Mouse (Mus musculus) adrenal gland, postnatal 4 days (tissue): ENCODE measurements around the gene Kcnrg. TPM values are rescaled to one million over a fixed set of nuclear protein-coding genes. Genes with fewer than 3 reads are reported as not detected.
A peak's percentile ranks its signal among the peaks of the same experiment; 100 is the strongest.
"Not testable (repeated sequence)": the region's sequence is repeated elsewhere in the genome, so short reads cannot be mapped to it uniquely, and the experiment has no call there.

Experiments
- DNase-seq, 2 experiments: peaks; one replicate each; pipeline ENCODE4 v3.0.0; 2021 to 2022; ENCODE audit warnings: low spot score in 2 of 2, mixed read lengths in 2 of 2
- long read RNA-seq, 2 experiments: library from polyadenylated mRNA; stranded (forward); transcript quantifications; one replicate each; pipeline ENCODE4 v2.0.0; 2021
- total RNA-seq, 2 experiments: library from RNA; stranded (reverse); gene quantifications; 2 replicates each; pipeline ENCODE4 v1.2.3; 2021

The Kcnrg gene
- total RNA-seq: under 1 TPM; 0.51 to 0.87 TPM
- long read RNA-seq, experiment 1: 0 reads
- long read RNA-seq, experiment 2: 0 reads

DNA sequence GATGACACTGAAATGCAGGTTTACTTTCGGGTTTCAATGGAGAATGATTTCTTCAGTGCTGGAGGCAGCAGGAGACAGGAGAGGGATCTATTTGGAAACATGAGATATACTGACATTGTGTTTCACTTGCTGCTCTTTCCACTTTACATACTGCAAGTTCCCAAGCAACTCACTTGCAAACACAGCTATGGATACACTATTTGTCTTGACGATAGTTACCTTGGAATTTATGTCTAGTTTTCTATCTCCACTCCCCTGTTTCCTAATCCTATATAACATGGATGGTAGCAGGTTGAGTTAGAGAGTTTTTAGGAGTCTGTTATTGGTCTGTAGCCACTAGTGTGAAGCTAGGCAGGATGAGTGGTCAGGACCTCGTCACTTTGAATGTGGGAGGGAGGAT is at the start of gene Kcnrg:
Gene Kcnrg, plus strand, starts transcription at position 301 of the 400 bp plus-strand sequence.
- DNase-seq: no peak

DNA sequence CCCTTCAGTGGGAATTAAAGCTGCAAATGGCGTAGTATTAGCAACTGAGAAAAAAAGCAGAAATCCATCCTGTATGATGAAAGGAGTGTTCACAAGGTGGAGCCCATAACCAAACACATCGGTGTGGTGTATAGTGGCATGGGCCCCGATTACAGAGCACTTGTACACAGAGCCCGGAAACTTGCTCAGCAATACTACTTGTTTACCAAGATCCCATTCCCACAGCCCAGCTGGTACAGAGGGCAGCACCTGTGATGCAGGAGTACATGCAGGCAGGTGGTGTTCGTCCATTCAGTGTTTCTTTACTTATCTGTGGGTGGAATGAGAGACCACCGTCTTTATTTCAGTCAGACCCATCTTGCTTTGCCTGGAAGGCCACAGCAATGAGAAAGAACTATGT is 48.4 kb upstream of the Kcnrg start:
- DNase-seq: no peak

DNA sequence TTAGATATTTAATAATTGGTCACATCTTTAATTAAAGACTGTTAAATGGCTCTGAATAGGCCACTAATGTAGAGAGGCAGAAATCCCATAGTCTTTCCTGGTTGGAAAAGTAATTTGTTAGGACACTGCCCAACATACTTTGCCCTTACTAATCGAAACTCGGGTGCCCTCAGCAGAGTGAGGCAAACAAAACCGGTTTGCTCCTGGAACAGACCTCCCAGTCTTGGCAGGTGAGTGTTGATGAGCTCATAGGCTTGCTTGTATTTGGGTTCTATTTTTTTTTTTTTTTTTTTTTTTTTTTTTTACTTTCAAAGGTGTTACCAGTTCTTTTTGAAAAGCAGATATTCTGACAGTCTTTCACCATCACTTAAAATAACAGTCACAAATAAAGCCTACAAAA is 47.4 kb upstream of the Kcnrg start:
- DNase-seq: no peak

DNA sequence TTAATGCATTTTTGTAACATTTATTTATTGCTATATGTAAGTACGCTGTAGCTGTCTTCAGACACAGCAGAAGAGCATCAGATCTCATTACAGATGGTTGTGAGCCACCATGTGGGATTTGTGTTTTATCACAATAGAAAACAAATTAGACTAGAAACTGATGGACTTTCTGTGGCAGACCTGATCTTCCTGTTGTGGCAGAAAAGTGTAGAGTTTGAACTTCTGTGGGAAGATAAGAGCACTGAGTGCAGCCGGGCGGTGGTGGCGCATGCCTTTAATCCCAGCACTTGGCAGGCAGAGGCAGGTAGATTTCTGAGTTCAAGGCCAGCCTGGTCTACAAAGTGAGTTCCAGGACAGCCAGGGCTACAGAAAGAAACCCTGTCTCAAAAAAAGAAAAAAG is 41.0 kb upstream of the Kcnrg start:
- not testable (repeated sequence) for DNase-seq

GRCm38 (mm10) chr14:61569344-61569743 is 37.9 kb upstream of the Kcnrg start:
- DNase-seq: no peak

- DNase-seq: peak; percentile 71 to 79
Measured at GRCm38 (mm10) chr14:61571366-61571765, 35.9 kb upstream of the Kcnrg start.

GRCm38 (mm10) chr14:61572131-61572530 is 35.1 kb upstream of the Kcnrg start:
- no peak for DNase-seq

- DNase-seq: no peak
Measured at GRCm38 (mm10) chr14:61575066-61575465, 32.2 kb upstream of the Kcnrg start.

DNA sequence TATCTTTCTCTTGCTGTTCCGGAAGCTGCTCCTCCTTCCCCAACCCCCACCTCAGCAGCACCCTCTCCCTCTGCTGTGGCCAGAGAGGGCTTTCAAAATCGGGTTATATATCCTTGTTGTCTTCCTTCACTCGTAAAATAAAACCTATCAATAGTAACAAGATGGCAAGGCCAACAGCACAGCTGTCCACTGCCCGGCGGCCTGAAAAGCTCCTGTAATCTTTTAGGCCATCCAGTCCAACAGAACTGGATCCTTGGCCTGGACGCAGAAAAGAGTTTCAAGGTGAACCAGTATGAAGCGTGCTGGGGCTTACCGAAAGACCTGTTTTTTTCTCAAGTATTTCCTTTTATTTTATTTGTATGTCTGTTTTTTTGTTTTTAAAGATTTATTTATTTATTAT is 31.3 kb upstream of the Kcnrg start:
- DNase-seq: no peak

DNA sequence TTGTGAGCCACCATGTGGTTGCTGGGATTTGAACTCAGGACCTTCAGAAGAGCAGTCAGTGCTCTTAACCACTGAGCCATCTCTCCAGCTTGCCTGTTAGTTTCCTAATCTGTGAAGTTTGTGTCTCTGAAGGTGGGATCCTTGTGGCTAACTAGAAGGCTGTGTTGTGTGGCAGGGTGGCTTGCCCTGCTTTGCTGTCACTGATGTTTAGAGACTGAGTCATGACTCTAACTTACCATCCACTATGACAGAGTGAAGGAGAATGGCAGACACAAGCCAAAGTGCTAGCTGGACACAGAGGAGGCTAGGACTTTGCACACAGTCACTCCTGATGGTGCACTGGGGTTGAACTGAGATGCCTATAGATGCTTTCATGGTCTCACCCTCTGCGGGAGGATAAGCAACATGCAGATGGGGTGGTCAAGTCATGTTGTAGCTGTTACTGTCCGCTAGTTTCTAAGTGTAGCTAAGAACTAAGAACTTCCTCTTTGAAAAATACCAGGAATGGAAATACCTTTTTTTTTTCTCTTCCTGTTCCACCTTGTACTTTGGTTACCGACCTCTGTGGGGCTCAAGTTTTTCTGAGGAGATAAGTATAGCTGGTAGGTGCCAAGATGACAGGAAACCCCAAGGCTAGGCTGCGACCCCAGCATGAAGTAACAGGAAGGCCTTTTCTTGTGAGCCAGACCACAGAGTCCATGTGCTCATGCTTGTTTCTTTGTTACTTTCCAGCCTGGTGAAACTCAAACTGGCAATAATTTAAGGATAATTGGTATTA is 17.8 kb upstream of the Kcnrg start:
- no peak for DNase-seq

DNA sequence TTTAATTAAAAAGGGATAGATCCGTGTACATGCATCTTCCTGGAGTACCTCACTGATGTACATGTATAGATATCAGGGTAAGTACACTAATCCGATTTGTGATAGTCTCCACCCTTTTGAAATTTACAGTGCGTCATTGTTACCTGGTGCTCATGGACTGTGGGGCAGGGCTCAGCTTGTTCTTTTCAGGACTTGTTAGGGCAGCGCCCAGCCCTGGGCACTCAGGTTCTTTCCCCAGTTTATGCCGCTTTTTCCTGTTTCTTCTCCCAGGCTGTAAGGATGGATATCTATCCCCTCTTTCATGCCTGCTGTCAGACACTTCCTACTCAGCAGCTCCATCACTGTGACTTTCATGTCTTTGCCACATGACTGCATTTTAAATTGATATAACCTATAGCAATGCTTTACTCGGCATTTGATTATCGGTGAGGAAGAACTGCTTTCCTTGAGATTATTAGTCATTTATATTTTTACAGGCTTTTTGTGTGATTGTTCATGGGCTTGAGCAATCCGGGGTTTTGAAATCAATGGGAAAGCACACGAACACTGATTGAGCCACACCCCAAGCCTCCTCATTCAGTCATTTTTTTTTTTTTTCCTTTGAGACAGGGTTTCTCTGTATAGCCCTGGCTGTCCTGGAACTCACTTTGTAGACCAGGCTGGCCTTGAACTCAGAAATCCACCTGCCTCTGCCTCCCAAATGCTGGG is 10.4 kb upstream of the Kcnrg start:
- no peak for DNase-seq

GRCm38 (mm10) chr14:61597968-61598367 is 9.3 kb upstream of the Kcnrg start, which contains the start of gene Trim13:
Trim13 (plus strand) TSS chr14:61598247.
- DNase-seq: no peak

DNA sequence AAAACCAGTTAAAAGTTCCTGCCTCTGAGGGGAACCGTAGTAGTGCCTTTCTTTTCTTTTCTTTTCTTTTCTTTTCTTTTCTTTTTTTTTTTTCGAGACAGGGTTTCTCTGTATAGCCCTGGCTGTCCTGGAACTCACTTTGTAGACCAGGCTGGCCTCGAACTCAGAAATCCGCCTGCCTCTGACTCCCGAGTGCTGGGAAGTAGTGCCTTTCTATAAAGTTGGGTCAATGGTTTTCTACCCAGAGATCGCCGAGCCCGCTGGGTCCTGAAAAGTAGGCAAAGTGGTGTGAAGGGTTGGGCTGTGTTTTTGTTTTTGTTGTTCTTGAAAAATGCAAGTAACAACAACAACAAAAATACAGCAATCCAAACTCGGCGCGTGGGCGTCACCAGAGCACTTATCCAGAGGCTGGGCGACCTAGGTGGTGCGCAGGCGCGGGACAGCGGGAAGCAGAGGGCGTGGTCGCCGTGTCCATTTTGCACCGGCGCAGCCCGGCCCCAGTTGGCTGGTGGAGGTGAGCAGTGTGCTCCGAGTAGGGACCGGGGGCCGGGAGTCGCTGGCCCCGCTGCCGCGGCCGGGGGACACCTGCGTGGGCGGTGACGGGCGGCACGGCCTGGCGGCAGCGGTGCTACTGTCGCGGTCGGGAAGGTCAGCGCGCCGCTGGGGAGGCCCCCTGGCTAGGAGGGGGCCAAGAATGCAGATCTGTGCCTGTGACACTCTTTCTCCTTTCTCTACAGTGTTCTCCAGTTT is 8.0 kb upstream of the Kcnrg start:
- peak; percentile 85 to 87 for DNase-seq

DNA sequence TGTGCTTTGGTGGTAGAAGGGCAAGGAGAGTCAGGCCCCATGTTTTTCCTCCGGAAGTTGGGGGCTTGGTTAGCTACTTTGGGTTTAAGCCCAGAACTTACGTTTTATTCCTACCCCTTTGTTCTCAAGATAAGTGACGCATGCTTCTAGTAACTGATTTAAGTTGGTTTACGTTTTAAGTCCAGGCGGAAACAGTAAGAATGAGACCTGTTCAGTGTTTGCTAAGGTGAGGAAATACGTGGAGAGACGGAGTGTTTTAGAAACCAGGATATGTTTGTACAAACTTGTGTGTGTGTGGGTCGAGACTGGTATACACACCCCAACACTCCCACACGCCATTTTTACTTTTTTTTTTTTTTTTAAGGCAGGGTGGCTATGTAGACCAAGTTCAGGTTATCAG is 5.9 kb upstream of the Kcnrg start:
- no peak for DNase-seq

GRCm38 (mm10) chr14:61603069-61603755 is 4.0 kb upstream of the Kcnrg start:
- no peak for DNase-seq

GRCm38 (mm10) chr14:61604081-61604480 is 3.2 kb upstream of the Kcnrg start:
- no peak for DNase-seq

DNA sequence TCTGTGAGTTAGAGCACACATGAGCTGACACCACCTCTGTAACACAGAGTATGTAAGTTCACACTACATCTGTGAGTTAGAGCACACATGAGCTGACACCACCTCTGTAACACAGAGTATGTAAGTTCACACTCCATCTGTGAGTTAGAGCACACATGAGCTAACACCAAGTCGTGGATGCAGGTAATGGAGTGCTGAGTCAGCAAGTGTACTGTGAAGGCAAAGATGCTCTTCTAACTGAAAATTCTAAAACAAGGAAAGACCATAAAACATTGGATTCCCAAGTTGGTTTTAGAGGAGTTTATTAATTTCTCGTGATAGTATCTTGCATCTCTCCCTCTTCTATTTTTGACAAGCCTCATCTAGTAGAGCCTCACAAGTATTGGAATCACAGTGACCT is 1.2 kb upstream of the Kcnrg start:
- not testable (repeated sequence) for DNase-seq

GRCm38 (mm10) chr14:61611766-61612165 is 4.5 kb downstream of the Kcnrg start:
- no peak for DNase-seq

DNA sequence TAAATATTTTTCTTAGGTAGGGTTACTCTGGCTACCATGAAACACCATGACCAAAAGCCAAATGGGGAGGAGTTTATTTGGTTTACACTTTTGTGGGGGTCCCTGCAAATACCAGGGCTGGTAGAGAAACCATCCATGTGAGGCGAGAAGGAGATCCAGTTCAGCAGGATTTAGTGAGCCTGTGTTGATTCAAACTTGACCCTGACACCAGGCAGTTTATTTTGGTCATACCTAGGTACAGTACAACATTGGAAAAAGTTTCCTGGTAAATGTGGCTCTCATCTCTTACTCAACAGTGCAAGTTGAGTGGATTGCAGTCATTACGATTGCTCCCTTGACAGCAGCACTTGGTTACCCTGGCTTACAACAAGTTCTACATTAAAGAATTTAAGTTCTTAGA is 6.1 kb downstream of the Kcnrg start:
- no peak for DNase-seq

DNA sequence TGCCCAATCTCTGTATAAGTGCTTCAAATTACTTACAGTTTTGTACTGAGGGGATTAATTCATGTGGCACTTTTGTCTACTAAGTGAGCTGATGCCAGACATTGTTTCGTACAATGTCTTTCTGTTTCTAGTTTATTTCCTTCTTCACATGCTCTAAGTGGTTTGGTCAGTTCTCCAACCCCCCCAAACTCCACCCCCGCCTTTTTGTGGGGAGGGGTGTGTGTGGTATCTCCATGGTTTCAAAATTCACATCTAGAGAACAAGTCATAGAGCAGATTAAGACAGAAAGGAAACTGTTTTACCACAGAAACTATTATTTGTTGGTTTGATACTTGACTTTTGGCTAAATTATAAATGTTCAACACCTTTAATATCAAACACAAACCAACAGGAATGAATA is 13.1 kb downstream of the Kcnrg start:
- no peak for DNase-seq

- DNase-seq: no peak
Measured at GRCm38 (mm10) chr14:61635969-61636368, 28.7 kb downstream of the Kcnrg start.
